In genomic region chr2:52378448-52378804, GRCm38 (mm10) we compare ENCODE assay signal across 8 mouse cellular contexts. TPM values are rescaled to one million over a fixed set of nuclear protein-coding genes. Genes with fewer than 3 reads are reported as not detected.
A peak's percentile ranks its signal among the peaks of the same experiment; 100 is the strongest.
DNase-seq lines count a peak whose midpoint lies in the region; ATAC-seq and TF ChIP-seq lines count a peak whose summit lies in the region.

TSS of gene Neb (minus strand) at chr2:52378474.

- no peaks in the 10 kb centered on the region for H3K9me3 ChIP-seq in liver, embryonic 11.5 days (ENCODE audit: control insufficient read depth, low read length)
- H3K9me3 ChIP-seq in stomach, postnatal 0 days (ENCODE audit: control insufficient read depth, low read length) = no peaks in the 10 kb centered on the region
- H3K9me3 ChIP-seq in kidney, embryonic 16.5 days (ENCODE audit: low read length) = no peaks in the 10 kb centered on the region
- H3K9me3 ChIP-seq in hindbrain, embryonic 12.5 days (replicated peaks) = no peaks in the 10 kb centered on the region

- TF ChIP-seq EP300 in stomach, postnatal 0 days (optimal IDR thresholded peaks at IDR 0.05) = no peak

- no peaks in the 10 kb centered on the region for H3K36me3 ChIP-seq in liver, embryonic 11.5 days (ENCODE audit: control insufficient read depth, insufficient read depth, low read length)
- H3K36me3 ChIP-seq in stomach, postnatal 0 days (ENCODE audit: control insufficient read depth, insufficient read depth, low read length) = no peaks in the 10 kb centered on the region
- no peaks in the 10 kb centered on the region for H3K36me3 ChIP-seq in kidney, embryonic 16.5 days (ENCODE audit: insufficient read depth, low read length)
- no peaks in the 10 kb centered on the region for H3K36me3 ChIP-seq in hindbrain, embryonic 12.5 days

- H3K27me3 ChIP-seq in liver, embryonic 11.5 days (replicated peaks; ENCODE audit: control insufficient read depth, insufficient read depth, low read length) = no peaks in the 10 kb centered on the region
- no peaks in the 10 kb centered on the region for H3K27me3 ChIP-seq in stomach, postnatal 0 days (ENCODE audit: control insufficient read depth, insufficient read depth, low read length)
- H3K27me3 ChIP-seq in kidney, embryonic 16.5 days (ENCODE audit: insufficient read depth, low read length) = no peaks in the 10 kb centered on the region
- H3K27me3 ChIP-seq in hindbrain, embryonic 12.5 days = no peaks in the 10 kb centered on the region

- no peak for TF ChIP-seq CTCF in stomach, postnatal 0 days (IDR thresholded peaks at IDR 0.05; ENCODE audit: low read depth)

- intact Hi-C loops in gastrocnemius, postnatal 14 days (cut with DNase I; ENCODE audit: low total_unique reads) = no loop called here

- WGBS in liver, embryonic 11.5 days = 37% methylated on average over 7 of the region's 7 CpGs
- 51% methylated on average over 7 of the region's 7 CpGs for WGBS in stomach, postnatal 0 days
- 69% methylated on average over 7 of the region's 7 CpGs for WGBS in kidney, embryonic 16.5 days
- WGBS in hindbrain, embryonic 12.5 days = 53% methylated on average over 7 of the region's 7 CpGs

- no peaks in the 10 kb centered on the region; the same call in 1 of the 2 replicates for H3K4me1 ChIP-seq in liver, embryonic 11.5 days (replicated peaks; ENCODE audit: control insufficient read depth, insufficient read depth, low read length)
- H3K4me1 ChIP-seq in stomach, postnatal 0 days (replicated peaks; ENCODE audit: control insufficient read depth, insufficient read depth) = no peaks in the 10 kb centered on the region
- H3K4me1 ChIP-seq in kidney, embryonic 16.5 days (ENCODE audit: insufficient read depth, low read length) = no peaks in the 10 kb centered on the region
- no peaks in the 10 kb centered on the region for H3K4me1 ChIP-seq in hindbrain, embryonic 12.5 days

- peak within 1 kb of the TSS; percentile 39 for H3K4me3 ChIP-seq in liver, embryonic 11.5 days (ENCODE audit: low read depth, low read length)
- H3K4me3 ChIP-seq in stomach, postnatal 0 days (ENCODE audit: low read depth, low read length) = no peak within 1 kb of the TSS
- no peak within 1 kb of the TSS for H3K4me3 ChIP-seq in kidney, embryonic 16.5 days (ENCODE audit: low read length)
- H3K4me3 ChIP-seq in hindbrain, embryonic 12.5 days = no peak within 1 kb of the TSS

- H3K4me2 ChIP-seq in liver, embryonic 11.5 days = peak within 1 kb of the TSS; percentile 64
- no peak within 1 kb of the TSS for H3K4me2 ChIP-seq in stomach, postnatal 0 days (replicated peaks; ENCODE audit: low read depth)
- H3K4me2 ChIP-seq in kidney, embryonic 16.5 days (replicated peaks; ENCODE audit: low read depth, low read length) = no peak within 1 kb of the TSS
- no peak within 1 kb of the TSS for H3K4me2 ChIP-seq in hindbrain, embryonic 12.5 days (replicated peaks)

- peak within 1 kb of the TSS; percentile 25; the same call in 1 of the 2 replicates for H3K27ac ChIP-seq in liver, embryonic 11.5 days (ENCODE audit: low read depth, low read length)
- no peak within 1 kb of the TSS for H3K27ac ChIP-seq in stomach, postnatal 0 days (replicated peaks)
- no peak within 1 kb of the TSS for H3K27ac ChIP-seq in kidney, embryonic 16.5 days (ENCODE audit: low read length)
- no peak within 1 kb of the TSS for H3K27ac ChIP-seq in hindbrain, embryonic 12.5 days

- DNase-seq in adrenal gland, adult 8-10 months = peak; percentile 7
- DNase-seq in adrenal gland, adult 2 months = no peak
- DNase-seq in Muller cell, postnatal 12 days (ENCODE audit: inconsistent ontology term) = peak; percentile 21
- DNase-seq in gastrocnemius, postnatal 14 days = no peak
- peak; percentile 52 for DNase-seq in liver, embryonic 11.5 days (ENCODE audit: low spot score)
- peak; percentile 35 for DNase-seq in stomach, postnatal 0 days (ENCODE audit: low spot score)

- no peak within 1 kb of the TSS for H3K9ac ChIP-seq in liver, embryonic 11.5 days (ENCODE audit: low read depth, low read length)
- no peak within 1 kb of the TSS for H3K9ac ChIP-seq in stomach, postnatal 0 days (ENCODE audit: low read length)
- no peak within 1 kb of the TSS for H3K9ac ChIP-seq in kidney, embryonic 16.5 days (replicated peaks; ENCODE audit: low read length)
- no peak within 1 kb of the TSS for H3K9ac ChIP-seq in hindbrain, embryonic 12.5 days

- peak; percentile 98 for ATAC-seq in liver, embryonic 11.5 days (replicated peaks; ENCODE audit: low FRiP score)
- ATAC-seq in stomach, postnatal 0 days (ENCODE audit: low FRiP score, low TSS enrichment) = peak; percentile 64
- ATAC-seq in kidney, embryonic 16.5 days (ENCODE audit: low FRiP score, low TSS enrichment) = no peak; the same call in 1 of the 2 replicates
- no peak for ATAC-seq in hindbrain, embryonic 12.5 days (ENCODE audit: low FRiP score)

RNA-seq across cellular contexts. Expression of gene Neb, which starts in this region (rescaled TPM):
- total RNA-seq in adrenal gland, adult 8-10 months (2022) = 10 to 100 TPM in 1 of 4 experiments, 1 to 10 TPM in 1, under 1 TPM in 2; 0.32 to 10.3 (median 2.4) TPM
- 10 to 100 TPM in 1 of 2 experiments, under 1 TPM in 1; 0.55 to 18.6 TPM for total RNA-seq in adrenal gland, adult 2 months (2021)
- 0.59 and 0.65 TPM in 2 replicates for polyA plus RNA-seq in adrenal gland, adult 2 months (2012; rRNA removed)
- 1,000 to 10,000 TPM; 4,410 to 4,654 TPM for total RNA-seq in gastrocnemius, postnatal 14 days (2021)
- 0.90 and 1.2 TPM in 2 replicates for polyA plus RNA-seq in liver, embryonic 11.5 days (2014; fragmentation: Nextera tagmentation; extraction: Ambion mirVana)
- polyA plus RNA-seq in stomach, postnatal 0 days (2015; fragmentation: Nextera tagmentation; extraction: Ambion mirVana) = 1.2 and 1.3 TPM in 2 replicates
- 4.9 TPM in 2 replicates for polyA plus RNA-seq in kidney, embryonic 16.5 days (2015; fragmentation: Nextera tagmentation; extraction: Ambion mirVana)
- 3.3 and 19.7 TPM in 2 replicates for polyA plus RNA-seq in hindbrain, embryonic 12.5 days (2016; fragmentation: Nextera tagmentation; extraction: Ambion mirVana)

Comparison
In these comparisons a context has a peak if more than half of its experiments do, and no peak if none do; other contexts are left out.
1. RNA of gene Neb (total RNA-seq): 4,410 to 4,654 TPM in gastrocnemius, postnatal 14 days; 0.55 to 18.6 TPM in adrenal gland, adult 2 months and 0.32 to 10.3 TPM in adrenal gland, adult 8-10 months; every median in the first group is over 100 times any median in the second.
2. DNase-seq: peak in adrenal gland, adult 8-10 months (single experiment), Muller cell, postnatal 12 days (single experiment), liver, embryonic 11.5 days (single experiment) and stomach, postnatal 0 days (single experiment); none in adrenal gland, adult 2 months (single experiment) and gastrocnemius, postnatal 14 days (single experiment).
3. ATAC-seq: peak in liver, embryonic 11.5 days (single experiment) and stomach, postnatal 0 days (single experiment); none in kidney, embryonic 16.5 days (single experiment) and hindbrain, embryonic 12.5 days (single experiment).